Mouse (Mus musculus) cerebellum, postnatal 25 days (tissue): ENCODE measurements around the gene Dyrk3.

Experiments
- DNase-seq, 2 experiments: peaks; one replicate each; pipeline ENCODE4 v3.0.0; 2021; ENCODE audit warnings: mixed read lengths in 2 of 2

The Dyrk3 gene

DNA sequence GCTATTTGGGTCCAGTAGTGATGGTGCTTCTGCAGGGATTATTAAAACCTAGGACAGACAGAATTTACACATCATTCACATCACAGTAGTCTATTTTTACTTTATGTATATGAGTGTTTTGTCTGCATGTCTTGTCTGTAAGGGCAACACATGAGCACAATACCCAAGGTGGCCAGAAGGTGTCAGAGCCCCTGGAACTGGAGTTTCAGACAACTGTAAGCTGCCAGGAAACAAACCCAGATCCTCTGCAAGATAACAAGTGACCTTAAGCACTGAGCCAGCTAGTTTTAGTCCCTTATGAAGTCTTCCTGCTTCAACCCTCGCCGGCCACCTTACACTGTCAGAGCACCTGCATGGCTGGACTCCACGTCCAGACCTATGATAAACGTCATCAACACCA is 58.4 kb downstream of the Dyrk3 start:
- DNase-seq, result no peak

DNA sequence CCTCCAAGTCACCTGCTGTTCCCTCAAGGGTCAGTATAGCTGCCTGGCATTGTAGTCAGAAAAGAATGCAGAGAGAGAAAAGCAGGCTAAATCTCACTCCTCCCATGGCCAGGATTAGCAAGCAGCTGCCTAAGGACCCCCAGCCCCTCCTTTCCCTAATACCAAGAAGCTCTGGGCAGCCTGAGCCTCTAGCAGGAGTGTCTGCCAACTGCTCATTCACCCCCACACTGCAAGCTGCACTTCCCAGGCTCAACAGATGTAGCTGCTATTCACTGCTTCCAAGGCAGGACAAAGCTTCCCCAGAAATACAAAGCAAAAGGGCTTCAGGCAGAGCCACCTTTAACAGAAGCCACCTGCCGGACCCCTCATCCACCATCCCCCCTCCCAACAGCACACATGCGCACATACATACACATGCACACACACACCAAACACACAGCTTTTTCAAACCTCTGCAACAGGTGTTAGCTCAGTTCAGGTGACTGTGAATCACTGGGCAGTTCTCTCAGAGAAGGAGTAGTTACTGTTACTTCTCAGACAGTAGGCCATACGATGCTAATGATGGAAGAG is 59.3 kb downstream of the Dyrk3 start:
- peak; percentile 26 to 46 for DNase-seq
